ENCODE assay signal across 8 mouse cellular contexts in the genomic region with DNA sequence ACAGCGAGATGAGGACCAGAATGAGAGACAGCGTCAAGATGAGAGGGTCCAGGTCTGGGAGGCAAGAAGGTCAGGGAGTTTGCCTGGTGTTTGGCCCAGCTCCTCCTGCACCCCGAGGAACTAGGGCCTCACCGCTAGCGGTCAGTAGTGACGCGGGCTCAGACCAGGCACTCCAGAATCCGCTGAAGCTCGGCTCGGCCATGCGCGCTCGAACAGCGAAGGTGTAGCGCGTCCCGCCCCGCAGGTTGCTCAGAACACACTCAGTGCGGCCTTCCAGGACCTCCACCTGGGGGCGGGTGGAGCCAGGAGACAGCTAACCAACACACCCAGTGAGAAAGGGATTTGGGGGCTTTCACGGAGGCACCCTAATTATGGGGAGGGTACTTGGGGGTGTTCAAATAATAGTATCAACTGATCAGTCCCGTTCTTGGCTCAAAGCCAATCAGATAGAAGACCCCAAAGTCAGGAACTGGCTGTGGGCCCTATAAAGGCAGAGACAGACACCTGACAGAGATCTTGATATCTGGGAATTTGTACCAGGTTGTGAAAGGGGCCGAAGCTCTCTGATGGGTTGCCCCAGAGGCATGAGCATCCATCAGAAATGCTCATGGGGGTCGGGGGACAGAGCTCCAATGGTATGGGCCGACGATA. TPM values are rescaled to one million over a fixed set of nuclear protein-coding genes. Genes with fewer than 3 reads are reported as not detected.
DNase-seq lines count a peak whose midpoint lies in the region; ATAC-seq lines count a peak whose summit lies in the region.

No protein-coding gene starts in this region.

- peak overlapping the region; percentile 94 for H3K9ac ChIP-seq in liver, embryonic 15.5 days

- H3K27me3 ChIP-seq in liver, embryonic 15.5 days: peaks cover 17% of the 10 kb centered on the region; the same call in 1 of the 2 replicates

- 40% methylated on average over 26 of the region's 26 CpGs for WGBS in liver, embryonic 15.5 days (ENCODE audit: insufficient replicate concordance)

- H3K36me3 ChIP-seq in liver, embryonic 15.5 days (replicated peaks): peaks cover 57% of the 10 kb centered on the region

- no peaks in the 10 kb centered on the region for H3K9me3 ChIP-seq in liver, embryonic 15.5 days (replicated peaks)

- peak overlapping the region; percentile 96 for H3K27ac ChIP-seq in liver, embryonic 15.5 days (replicated peaks)

- peaks cover 70% of the 10 kb centered on the region for H3K4me1 ChIP-seq in liver, embryonic 15.5 days (replicated peaks)

- ATAC-seq in liver, embryonic 15.5 days (ENCODE audit: insufficient read depth): no peak
- ATAC-seq in activated CD4-positive, CD25-positive, alpha-beta regulatory T cell, adult 4 months: no peak

- H3K4me2 ChIP-seq in liver, embryonic 15.5 days: peak overlapping the region; percentile 89

- DNase-seq in cerebellum, adult 8-10 months: peak; percentile 41
- no peak for DNase-seq in cerebellum, adult 11-12 months
- DNase-seq in retina, postnatal 1 day: peak; percentile 31
- DNase-seq in retina, embryonic 14.5 days (ENCODE audit: low spot score): no peak
- no peak for DNase-seq in layer of hippocampus, postnatal 14 days (ENCODE audit: low spot score in 2 of 2)
- DNase-seq in Muller cell, postnatal 12 days (ENCODE audit: inconsistent ontology term): no peak

- H3K4me3 ChIP-seq in liver, embryonic 15.5 days (replicated peaks): peak overlapping the region; percentile 76

RNA-seq across cellular contexts. Expression of a gene that starts 2.6 kb away (rescaled TPM):
- polyA plus RNA-seq in liver, embryonic 15.5 days (2015; fragmentation: Nextera tagmentation; extraction: Ambion mirVana): 124 and 142 TPM in 2 replicates
- under 1 TPM in 1 of 2 experiments, not detected in 1; 0.36 TPM for polyA plus RNA-seq in activated CD4-positive, CD25-positive, alpha-beta regulatory T cell, adult 4 months (2017; shearing (Covaris generic))
- 1 to 10 TPM; 2.6 to 3.3 TPM for total RNA-seq in layer of hippocampus, postnatal 14 days (2021)

RNA-seq across cellular contexts. Expression of a gene that starts 5.1 kb away (rescaled TPM):
- polyA plus RNA-seq in liver, embryonic 15.5 days (2015; fragmentation: Nextera tagmentation; extraction: Ambion mirVana): 2.2 and 2.5 TPM in 2 replicates
- polyA plus RNA-seq in activated CD4-positive, CD25-positive, alpha-beta regulatory T cell, adult 4 months (2017; shearing (Covaris generic)): 1 to 10 TPM; 2.1 to 3.8 TPM
- 10 to 100 TPM; 14.4 to 15.2 TPM for total RNA-seq in layer of hippocampus, postnatal 14 days (2021)

RNA-seq across cellular contexts. Expression of a gene that starts 23.9 kb away (rescaled TPM):
- polyA plus RNA-seq in liver, embryonic 15.5 days (2015; fragmentation: Nextera tagmentation; extraction: Ambion mirVana): 1.2 and 1.5 TPM in 2 replicates
- under 1 TPM; 0.17 to 0.36 TPM for polyA plus RNA-seq in activated CD4-positive, CD25-positive, alpha-beta regulatory T cell, adult 4 months (2017; shearing (Covaris generic))
- 100 to 1,000 TPM; 350 to 352 TPM for total RNA-seq in layer of hippocampus, postnatal 14 days (2021)

RNA-seq across cellular contexts. Expression of a gene that starts 28.6 kb away (rescaled TPM):
- polyA plus RNA-seq in liver, embryonic 15.5 days (2015; fragmentation: Nextera tagmentation; extraction: Ambion mirVana): 0.10 and 0.13 TPM in 2 replicates
- polyA plus RNA-seq in activated CD4-positive, CD25-positive, alpha-beta regulatory T cell, adult 4 months (2017; shearing (Covaris generic)): not detected
- total RNA-seq in layer of hippocampus, postnatal 14 days (2021): 1 to 10 TPM; 1.2 to 1.3 TPM

RNA-seq across cellular contexts. Expression of a gene that starts 33.3 kb away (rescaled TPM):
- polyA plus RNA-seq in liver, embryonic 15.5 days (2015; fragmentation: Nextera tagmentation; extraction: Ambion mirVana): 137 and 160 TPM in 2 replicates
- 1 to 10 TPM; 2.6 to 4.7 TPM for polyA plus RNA-seq in activated CD4-positive, CD25-positive, alpha-beta regulatory T cell, adult 4 months (2017; shearing (Covaris generic))
- total RNA-seq in layer of hippocampus, postnatal 14 days (2021): 10 to 100 TPM; 35.7 to 37.0 TPM

Comparison
In these comparisons a context has a peak if more than half of its experiments do, and no peak if none do; other contexts are left out.
1. DNase-seq: peak in cerebellum, adult 8-10 months (single experiment) and retina, postnatal 1 day (single experiment); none in cerebellum, adult 11-12 months (single experiment), retina, embryonic 14.5 days (single experiment), layer of hippocampus, postnatal 14 days (0 of 2) and Muller cell, postnatal 12 days (single experiment).
2. RNA of a gene that starts 2.6 kb away (polyA plus RNA-seq): 124 to 142 TPM in liver, embryonic 15.5 days; 0.36 TPM in activated CD4-positive, CD25-positive, alpha-beta regulatory T cell, adult 4 months; every median in the first group is over 10 times any median in the second.